Mouse (Mus musculus) forebrain, embryonic 13.5 days (tissue): ENCODE data around the gene Smug1. TPM values are rescaled to one million over a fixed set of nuclear protein-coding genes. Genes with fewer than 3 reads are reported as not detected.

Experiments
- ATAC-seq: fragments of 200-750 bp; cut with Nextera tagmentation; 2 replicates; pipeline ENCODE4 v1.8.0; 2017
- H3K27ac ChIP-seq: fragments of 300-500 bp; sonication (generic); 2 replicates; pipeline ENCODE4 v1.5.1; 2015; ENCODE audit warnings: inconsistent platforms, mild to moderate bottlenecking, moderate library complexity
- H3K27me3 ChIP-seq: fragments of 300-500 bp; sonication (generic); 2 replicates; pipeline ENCODE4 v1.6.1; 2015; ENCODE audit warnings: mild to moderate bottlenecking, inconsistent platforms
- H3K36me3 ChIP-seq: fragments of 300-500 bp; sonication (generic); 2 replicates; pipeline ENCODE4 v1.6.1; 2015; ENCODE audit warnings: mild to moderate bottlenecking, inconsistent platforms; ENCODE audit not compliant: poor library complexity, severe bottlenecking
- H3K4me1 ChIP-seq: fragments of 300-500 bp; sonication (generic); 2 replicates; pipeline ENCODE4 v1.6.1; 2015; ENCODE audit warnings: inconsistent platforms
- H3K4me2 ChIP-seq: fragments of 300-500 bp; sonication (generic); 2 replicates; pipeline ENCODE4 v1.6.1; 2015; ENCODE audit warnings: inconsistent platforms, mild to moderate bottlenecking, moderate library complexity
- H3K4me3 ChIP-seq: fragments of 300-500 bp; sonication (generic); 2 replicates; pipeline ENCODE4 v1.5.1; 2015; ENCODE audit warnings: mild to moderate bottlenecking, inconsistent platforms
- H3K9ac ChIP-seq: fragments of 300-500 bp; sonication (generic); 2 replicates; pipeline ENCODE4 v1.6.1; 2015; ENCODE audit warnings: mild to moderate bottlenecking, inconsistent platforms
- H3K9me3 ChIP-seq: fragments of 300-500 bp; sonication (generic); replicated peaks from 2 replicates; pipeline ENCODE4 v1.6.1; 2016; ENCODE audit warnings: inconsistent platforms
- WGBS: fragments of 180-500 bp; shearing (Covaris S2); methylation state at CpG from one replicate; pipeline ENCODE4 v1.1.7; 2015; 5-methylcytosine and 5-hydroxymethylcytosine counted together
- polyA plus RNA-seq: library from polyadenylated mRNA; unstranded; fragments of >200 nt; fragmentation: Nextera tagmentation; extraction: Ambion mirVana; gene quantifications from 2 replicates; pipeline ENCODE4 v1.2.1, GENCODE M21; 2015

Smug1 gene
- polyA plus RNA-seq, 1 experiment from 2014 or later, result 24.4 TPM

DNA sequence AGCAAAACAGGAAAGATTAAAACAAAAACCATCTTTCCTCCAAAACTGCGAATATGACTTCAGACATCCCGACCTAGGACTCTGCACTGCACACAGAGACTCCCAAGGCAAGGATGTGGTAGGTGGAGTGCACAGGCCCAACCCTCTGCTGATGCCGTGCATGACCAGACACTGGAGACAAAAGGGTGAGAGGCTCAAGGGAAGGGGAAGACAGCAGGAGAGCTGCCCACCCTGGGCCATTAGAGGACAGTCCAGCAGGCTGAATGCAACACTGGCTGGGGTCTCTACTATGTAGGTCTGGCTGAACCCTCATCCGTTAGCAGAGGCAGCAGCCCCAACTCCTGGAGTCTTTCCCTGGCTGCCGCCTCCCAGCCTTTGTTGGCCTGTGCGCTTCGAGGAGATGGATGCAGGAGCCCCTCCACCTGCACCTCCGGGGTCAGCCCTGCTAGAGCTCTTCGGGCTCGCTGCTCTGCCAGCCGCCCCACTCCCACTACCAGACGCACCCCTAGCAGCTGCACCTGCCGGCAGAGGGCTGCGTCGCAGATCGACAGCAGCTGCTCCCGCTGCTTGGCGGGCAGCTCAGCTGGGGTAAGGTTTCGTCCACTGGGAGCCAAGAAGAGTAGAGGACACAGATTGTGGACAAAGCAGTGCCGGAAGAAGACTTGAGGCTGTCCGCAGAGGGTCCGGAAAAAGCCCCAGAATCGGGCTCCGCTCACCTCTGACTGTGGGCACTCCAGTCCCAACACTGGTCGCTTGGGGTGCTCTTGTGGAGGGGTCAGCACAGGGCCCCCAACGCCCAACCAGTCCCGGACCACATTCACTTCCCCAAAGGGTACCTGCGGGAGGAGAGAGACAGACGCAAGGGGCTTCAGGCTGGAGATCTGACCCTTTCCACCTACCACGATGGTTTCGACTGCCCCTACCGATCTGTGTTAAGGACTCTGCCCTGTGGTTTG lies 11.2 kb downstream of the Smug1 start:
- Histone ChIP-seq H3K9ac (peak overlapping the region; percentile 50; the same call in 1 of the 2 replicates), H3K4me2 (peak overlapping the region; percentile 32)

GRCm38 (mm10) chr15:103152890-103153610 lies 13.8 kb downstream of the Smug1 start:
- Histone ChIP-seq H3K9me3 (no peaks in the 10 kb centered on the region), H3K9ac (no peak overlapping the region)

More for the DNA sequence above, 11.2 kb downstream of the Smug1 start:
- WGBS, result 19% methylated on average over 32 of the region's 32 CpGs
- peak; percentile 65; the same call in 1 of the 2 replicates for ATAC-seq
- H3K27me3 ChIP-seq, result peaks cover 23% of the 10 kb centered on the region
- H3K27ac ChIP-seq, result no peak overlapping the region
- peaks cover 13% of the 10 kb centered on the region for H3K4me1 ChIP-seq
- no peaks in the 10 kb centered on the region for H3K36me3 ChIP-seq
- no peak overlapping the region for H3K4me3 ChIP-seq
- H3K9me3 ChIP-seq, result no peaks in the 10 kb centered on the region

GRCm38 (mm10) chr15:103152371-103152770 lies 14.5 kb downstream of the Smug1 start:
- Histone ChIP-seq H3K27me3 (peaks cover 44% of the 10 kb centered on the region), H3K4me2 (no peak overlapping the region), H3K4me3 (no peak overlapping the region), H3K9ac (no peak overlapping the region), H3K9me3 (no peaks in the 10 kb centered on the region), H3K27ac (no peak overlapping the region), H3K36me3 (no peaks in the 10 kb centered on the region), H3K4me1 (peaks cover 21% of the 10 kb centered on the region)
- 97% methylated on average over 3 of the region's 3 CpGs for WGBS
- no peak for ATAC-seq

More at GRCm38 (mm10) chr15:103152890-103153610, 13.8 kb downstream of the Smug1 start:
- Histone ChIP-seq H3K4me3 (no peak overlapping the region), H3K27ac (no peak overlapping the region), H3K36me3 (no peaks in the 10 kb centered on the region), H3K27me3 (peaks cover 39% of the 10 kb centered on the region), H3K4me2 (no peak overlapping the region), H3K4me1 (peaks cover 14% of the 10 kb centered on the region)
- 84% methylated on average over 4 of the region's 4 CpGs for WGBS
- ATAC-seq, result no peak

- WGBS, result 20% methylated on average over 9 of the region's 9 CpGs
- peak; percentile 46; the same call in 1 of the 2 replicates for ATAC-seq
- Histone ChIP-seq H3K4me1 (peaks cover 20% of the 10 kb centered on the region), H3K4me3 (no peak overlapping the region), H3K4me2 (0 out of 2 replicates have a peak overlapping the region, but pooled peaks have one; percentile 81), H3K27me3 (peaks cover 64% of the 10 kb centered on the region), H3K36me3 (no peaks in the 10 kb centered on the region), H3K27ac (no peak overlapping the region), H3K9ac (no peak overlapping the region), H3K9me3 (no peaks in the 10 kb centered on the region)
Observed at GRCm38 (mm10) chr15:103147779-103148178, 19.1 kb downstream of the Smug1 start.

DNA sequence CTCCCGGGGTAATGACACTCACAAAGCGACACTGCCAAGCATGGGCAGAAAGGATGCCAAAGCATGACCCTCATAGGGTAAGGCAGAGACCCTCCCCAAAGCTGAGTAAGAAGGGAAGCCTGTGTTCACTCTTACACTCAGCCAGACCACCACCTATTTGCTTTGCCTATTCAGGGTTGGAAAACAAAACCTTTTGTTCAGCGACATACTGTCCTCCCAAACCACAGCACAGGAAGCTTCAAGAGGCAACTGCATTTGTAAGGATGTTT lies 19.5 kb downstream of the Smug1 start:
- peak overlapping the region; percentile 63 for H3K9ac ChIP-seq
- peaks cover 66% of the 10 kb centered on the region for H3K27me3 ChIP-seq
- ATAC-seq, result peak; percentile 28
- H3K36me3 ChIP-seq, result no peaks in the 10 kb centered on the region
- H3K4me1 ChIP-seq, result peaks cover 20% of the 10 kb centered on the region
- no peak overlapping the region for H3K27ac ChIP-seq
- peak overlapping the region; percentile 45 for H3K4me3 ChIP-seq
- peak overlapping the region; percentile 81 for H3K4me2 ChIP-seq
- H3K9me3 ChIP-seq, result no peaks in the 10 kb centered on the region
- WGBS, result 13% methylated on average over 3 of the region's 3 CpGs

GRCm38 (mm10) chr15:103146627-103147421 lies 20.1 kb downstream of the Smug1 start:
- no peaks in the 10 kb centered on the region for H3K36me3 ChIP-seq
- peak overlapping the region; percentile 63 for H3K9ac ChIP-seq
- H3K4me1 ChIP-seq, result peaks cover 20% of the 10 kb centered on the region
- H3K4me3 ChIP-seq, result peak overlapping the region; percentile 45
- ATAC-seq, result peak; percentile 70
- under 1% methylated on average over 57 of the region's 57 CpGs for WGBS
- peak overlapping the region; percentile 59 for H3K27ac ChIP-seq
- H3K27me3 ChIP-seq, result peaks cover 66% of the 10 kb centered on the region
- H3K4me2 ChIP-seq, result peak overlapping the region; percentile 81
- no peaks in the 10 kb centered on the region for H3K9me3 ChIP-seq

GRCm38 (mm10) chr15:103145635-103146299 lies 21.1 kb downstream of the Smug1 start:
- H3K4me2 ChIP-seq, result peak overlapping the region; percentile 81
- peaks cover 23% of the 10 kb centered on the region for H3K4me1 ChIP-seq
- 69% methylated on average over 11 of the region's 11 CpGs for WGBS
- H3K4me3 ChIP-seq, result no peak overlapping the region
- no peak overlapping the region for H3K27ac ChIP-seq
- H3K9ac ChIP-seq, result no peak overlapping the region
- peaks cover 75% of the 10 kb centered on the region for H3K27me3 ChIP-seq
- ATAC-seq, result no peak
- no peaks in the 10 kb centered on the region for H3K36me3 ChIP-seq
- H3K9me3 ChIP-seq, result no peaks in the 10 kb centered on the region

DNA sequence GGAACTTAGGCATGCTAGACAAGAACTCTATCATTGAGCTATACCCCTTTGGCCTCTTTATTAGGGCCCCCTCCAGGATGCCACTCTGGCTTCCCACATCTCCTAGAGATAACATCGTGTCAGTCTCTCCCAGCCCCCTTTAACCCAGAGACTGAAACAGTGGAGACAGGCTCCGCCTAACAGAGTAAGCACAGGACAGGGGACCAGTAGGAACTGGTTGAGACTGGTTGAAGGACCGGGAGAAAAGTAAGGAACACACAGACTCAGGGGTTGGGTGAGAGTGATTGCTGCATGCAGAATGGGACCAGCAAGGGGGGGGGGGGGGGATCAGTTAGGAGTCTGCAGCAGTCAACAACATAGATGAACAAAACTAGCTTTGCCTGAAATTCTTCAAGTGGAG lies 22.7 kb downstream of the Smug1 start:
- Histone ChIP-seq H3K27me3 (peaks cover 82% of the 10 kb centered on the region), H3K9me3 (no peaks in the 10 kb centered on the region), H3K4me3 (no peak overlapping the region), H3K36me3 (no peaks in the 10 kb centered on the region), H3K4me1 (peaks cover 23% of the 10 kb centered on the region), H3K27ac (no peak overlapping the region), H3K4me2 (no peak overlapping the region), H3K9ac (no peak overlapping the region)
- 60% methylated on average over 3 of the region's 3 CpGs for WGBS
- ATAC-seq, result no peak

DNA sequence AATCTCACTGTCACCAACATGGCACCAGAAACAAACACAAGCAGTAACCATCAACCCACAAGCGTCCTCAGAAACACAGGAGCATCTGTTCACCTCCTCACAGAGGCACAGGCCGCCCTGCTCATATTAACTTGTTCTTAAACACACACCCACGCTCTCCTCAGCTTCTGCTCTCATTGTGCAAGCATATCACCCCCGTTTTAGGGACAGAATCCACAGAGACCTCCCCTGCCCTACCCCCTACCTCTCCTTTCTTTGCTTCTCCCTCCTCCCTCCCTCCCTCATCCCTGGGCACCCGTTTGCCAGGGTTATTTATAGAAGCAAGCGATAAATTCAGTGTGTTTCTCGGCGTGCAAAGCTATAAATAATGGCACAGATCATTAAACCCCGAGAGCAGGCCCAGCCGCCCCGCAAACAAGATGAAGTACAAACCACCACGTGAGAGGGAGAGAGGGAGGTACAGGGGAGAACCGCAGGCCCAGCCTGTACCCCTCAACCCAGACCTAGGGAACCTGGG lies 31.4 kb downstream of the Smug1 start:
- Histone ChIP-seq H3K27ac (peak overlapping the region; percentile 90), H3K9me3 (peaks cover 2% of the 10 kb centered on the region; the same call in 1 of the 2 replicates), H3K9ac (peak overlapping the region; percentile 40; the same call in 1 of the 2 replicates), H3K36me3 (no peaks in the 10 kb centered on the region), H3K27me3 (peaks cover 66% of the 10 kb centered on the region), H3K4me1 (peaks cover 27% of the 10 kb centered on the region), H3K4me3 (no peak overlapping the region), H3K4me2 (peak overlapping the region; percentile 16; the same call in 1 of the 2 replicates)
- 26% methylated on average over 13 of the region's 13 CpGs for WGBS
- ATAC-seq, result 0 out of 2 replicates have a peak, but pooled peaks have one; percentile 28

GRCm38 (mm10) chr15:103134277-103135086 lies 32.4 kb downstream of the Smug1 start:
- peaks cover 64% of the 10 kb centered on the region for H3K27me3 ChIP-seq
- peaks cover 3% of the 10 kb centered on the region; the same call in 1 of the 2 replicates for H3K9me3 ChIP-seq
- peaks cover 27% of the 10 kb centered on the region for H3K4me1 ChIP-seq
- peak overlapping the region; percentile 40; the same call in 1 of the 2 replicates for H3K9ac ChIP-seq
- no peaks in the 10 kb centered on the region for H3K36me3 ChIP-seq
- no peak overlapping the region for H3K4me3 ChIP-seq
- 0 out of 2 replicates have a peak overlapping the region, but pooled peaks have one; percentile 16 for H3K4me2 ChIP-seq
- peak; percentile 80 for ATAC-seq
- peak overlapping the region; percentile 90 for H3K27ac ChIP-seq
- WGBS, result 33% methylated on average over 5 of the region's 5 CpGs
